ENCODE assay signal across 9 mouse cellular contexts in genomic region chr4:106996305-106997076, GRCm38 (mm10).
DNase-seq lines count a peak whose midpoint lies in the region; ATAC-seq and TF ChIP-seq lines count a peak whose summit lies in the region.
"Had no signal": no experiment of that assay in that cellular context is flagged by ENCODE, and none has a peak within 500 bp of the region (broad histone marks: within the 10 kb centered on the region; RNA-seq: fewer than 3 reads in every experiment).

No protein-coding gene starts in this region.

- no peak for TF ChIP-seq POLR2A in limb, embryonic 14.5 days (IDR thresholded peaks at IDR 0.05; ENCODE audit: borderline replicate concordance, extremely low read depth, insufficient read depth, insufficient read length)

- peak overlapping the region; percentile 55; the same call in 1 of the 2 replicates for H3K27ac ChIP-seq in limb, embryonic 14.5 days (replicated peaks; ENCODE audit: low read depth, low read length)
- H3K27ac ChIP-seq in limb, embryonic 10.5 days: no peak overlapping the region

- no peak overlapping the region for H3K4me3 ChIP-seq in limb, embryonic 14.5 days (replicated peaks; ENCODE audit: low read length)
- H3K4me3 ChIP-seq in limb, embryonic 10.5 days: no peak overlapping the region
- H3K4me3 ChIP-seq: limb, embryonic 13.5 days had no signal

- H3K36me3 ChIP-seq in limb, embryonic 14.5 days (ENCODE audit: control insufficient read depth, insufficient read depth, low read length): no peaks in the 10 kb centered on the region; the same call in 1 of the 2 replicates
- peaks cover 65% of the 10 kb centered on the region for H3K36me3 ChIP-seq in limb, embryonic 10.5 days

- H3K9me3 ChIP-seq in limb, embryonic 14.5 days (ENCODE audit: control insufficient read depth, low read length): no peaks in the 10 kb centered on the region
- H3K9me3 ChIP-seq in limb, embryonic 10.5 days (replicated peaks): no peaks in the 10 kb centered on the region
- H3K9me3 ChIP-seq: limb, embryonic 13.5 days had no signal

- DNase-seq in CD4-positive, CD25-positive, alpha-beta regulatory T cell, adult 2 months (ENCODE audit: low read depth, low spot score): peak; percentile 27
- DNase-seq in limb, embryonic 14.5 days (ENCODE audit: low spot score): no peak
- no peak for DNase-seq in limb, embryonic 10.5 days (ENCODE audit: low spot score)
- DNase-seq in frontal cortex, postnatal 14 days (ENCODE audit: low spot score in 2 of 2): peak; percentile 35 to 46
- DNase-seq in lung, postnatal 4 days: peak; percentile 50 to 60
- DNase-seq in adrenal gland, postnatal 14 days: no peak
- DNase-seq in urinary bladder, postnatal 25 days (ENCODE audit: low spot score): no peak

- no peak overlapping the region for H3K9ac ChIP-seq in limb, embryonic 14.5 days (ENCODE audit: low read depth, low read length, severe bottlenecking)
- H3K9ac ChIP-seq: limb, embryonic 13.5 days had no signal

- H3K4me1 ChIP-seq in limb, embryonic 14.5 days (ENCODE audit: control insufficient read depth, insufficient read depth, low read length): peaks cover 36% of the 10 kb centered on the region
- peaks cover 71% of the 10 kb centered on the region for H3K4me1 ChIP-seq in limb, embryonic 10.5 days

- no peak for ATAC-seq in CD4-positive, CD25-positive, alpha-beta regulatory T cell, adult 4 months
- no peak for ATAC-seq in limb, embryonic 14.5 days (ENCODE audit: low FRiP score, low read depth)

- no peaks in the 10 kb centered on the region for H3K27me3 ChIP-seq in limb, embryonic 14.5 days (ENCODE audit: control insufficient read depth, insufficient read depth, low read length)
- no peaks in the 10 kb centered on the region for H3K27me3 ChIP-seq in limb, embryonic 10.5 days (ENCODE audit: low read depth, poor library complexity, severe bottlenecking)
- H3K27me3 ChIP-seq: limb, embryonic 13.5 days had no signal

- 47% methylated on average over 13 of the region's 13 CpGs for WGBS in limb, embryonic 14.5 days
- 76% methylated on average over 13 of the region's 13 CpGs for WGBS in limb, embryonic 10.5 days

- no peak overlapping the region for H3K4me2 ChIP-seq in limb, embryonic 14.5 days (replicated peaks; ENCODE audit: low read depth, low read length, severe bottlenecking)
- H3K4me2 ChIP-seq: limb, embryonic 13.5 days had no signal

Comparison
In these comparisons a context has a peak if more than half of its experiments do, and no peak if none do; other contexts are left out.
1. DNase-seq: peak in CD4-positive, CD25-positive, alpha-beta regulatory T cell, adult 2 months (single experiment), frontal cortex, postnatal 14 days (2 of 2) and lung, postnatal 4 days (2 of 2); none in limb, embryonic 14.5 days (single experiment), limb, embryonic 10.5 days (single experiment), adrenal gland, postnatal 14 days (single experiment) and urinary bladder, postnatal 25 days (single experiment).